Mouse (Mus musculus) brain, embryonic 18.5 days (tissue): ENCODE results near the gene Glyatl3.

Source experiments
- DNase-seq: peaks from one replicate; pipeline ENCODE4 v3.0.0-alpha.2; 2012; ENCODE audit warnings: low read depth, low spot score

Glyatl3 gene

GRCm38 (mm10) chr17:40868952-40869747 is 45.0 kb downstream of the Glyatl3 start:
- no peak for DNase-seq

GRCm38 (mm10) chr17:40855065-40855464 is 59.1 kb downstream of the Glyatl3 start:
- no peak for DNase-seq
